ENCODE assay signal across 15 mouse cellular contexts in genomic region chr12:109827241-109827915, GRCm38 (mm10).
A peak's percentile ranks its signal among the peaks of the same experiment; 100 is the strongest.
DNase-seq lines count a peak whose midpoint lies in the region; ATAC-seq and TF ChIP-seq lines count a peak whose summit lies in the region.
"Had no signal": no experiment of that assay in that cellular context is flagged by ENCODE, and none has a peak within 500 bp of the region (broad histone marks: within the 10 kb centered on the region; RNA-seq: fewer than 3 reads in every experiment).

No protein-coding gene starts in this region.

- H3K9me3 ChIP-seq in forebrain, postnatal 0 days (ENCODE audit: low read length), result no peaks in the 10 kb centered on the region
- no peaks in the 10 kb centered on the region for H3K9me3 ChIP-seq in lung, postnatal 0 days (ENCODE audit: low read length)
- H3K9me3 ChIP-seq: heart, embryonic 15.5 days had no signal

- no peak overlapping the region for H3K9ac ChIP-seq in forebrain, postnatal 0 days
- no peak overlapping the region for H3K9ac ChIP-seq in lung, postnatal 0 days (replicated peaks; ENCODE audit: low read depth)
- H3K9ac ChIP-seq: heart, embryonic 15.5 days had no signal

- no peaks in the 10 kb centered on the region for H3K36me3 ChIP-seq in forebrain, postnatal 0 days (ENCODE audit: insufficient read depth)
- H3K36me3 ChIP-seq in lung, postnatal 0 days (ENCODE audit: insufficient read depth, low read length), result no peaks in the 10 kb centered on the region
- H3K36me3 ChIP-seq: heart, embryonic 15.5 days had no signal

- intact Hi-C loops in left cerebral cortex, postnatal 36 days (cut with DNase I), result no loop called here

- H3K4me3 ChIP-seq in forebrain, postnatal 0 days (ENCODE audit: low read depth, low read length), result no peak overlapping the region
- no peak overlapping the region for H3K4me3 ChIP-seq in lung, postnatal 0 days (ENCODE audit: low read depth, low read length)
- H3K4me3 ChIP-seq: heart, embryonic 15.5 days had no signal

- ATAC-seq in frontal cortex, adult (ENCODE audit: low TSS enrichment), result peak; percentile 69
- ATAC-seq in forebrain, postnatal 0 days, result no peak
- no peak for ATAC-seq in lung, postnatal 0 days
- ATAC-seq: intestine, postnatal 0 days had no signal

- TF ChIP-seq EP300 in lung, postnatal 0 days (IDR thresholded peaks at IDR 0.05), result no peak

- no peak for TF ChIP-seq CTCF in forebrain, postnatal 0 days (IDR thresholded peaks at IDR 0.05; ENCODE audit: low read depth)
- TF ChIP-seq CTCF in lung, postnatal 0 days (IDR thresholded peaks at IDR 0.05), result no peak

- H3K4me1 ChIP-seq in forebrain, postnatal 0 days (ENCODE audit: insufficient read depth), result peaks cover 9% of the 10 kb centered on the region; the same call in 1 of the 2 replicates
- H3K4me1 ChIP-seq in lung, postnatal 0 days (ENCODE audit: insufficient read depth, low read depth, low read length), result no peaks in the 10 kb centered on the region
- H3K4me1 ChIP-seq: heart, embryonic 15.5 days had no signal

- H3K4me2 ChIP-seq in forebrain, postnatal 0 days (ENCODE audit: low read depth), result no peak overlapping the region
- H3K4me2 ChIP-seq in lung, postnatal 0 days (replicated peaks; ENCODE audit: low read depth, low read length), result no peak overlapping the region
- H3K4me2 ChIP-seq: heart, embryonic 15.5 days; liver, embryonic 11.5 days had no signal

- H3K27me3 ChIP-seq in forebrain, postnatal 0 days (ENCODE audit: insufficient read depth, low read length), result no peaks in the 10 kb centered on the region
- H3K27me3 ChIP-seq in lung, postnatal 0 days (replicated peaks; ENCODE audit: insufficient read depth, low read length), result no peaks in the 10 kb centered on the region
- H3K27me3 ChIP-seq: heart, embryonic 15.5 days had no signal

- no peak overlapping the region for H3K27ac ChIP-seq in forebrain, postnatal 0 days (ENCODE audit: low read depth, low read length)
- no peak overlapping the region for H3K27ac ChIP-seq in lung, postnatal 0 days (ENCODE audit: low read length)
- H3K27ac ChIP-seq: heart, embryonic 15.5 days had no signal

- no peak for DNase-seq in frontal cortex, postnatal 25 days (ENCODE audit: low spot score in 2 of 2)
- DNase-seq in brain, adult 2 months (ENCODE audit: low read depth, low spot score), result peak; percentile 71
- peak; percentile 67 for DNase-seq in forebrain, postnatal 0 days
- DNase-seq in left cerebral cortex, postnatal 36 days (ENCODE audit: low spot score in 2 of 2), result peak; percentile 32 to 33
- no peak for DNase-seq in lung, postnatal 10 days
- no peak for DNase-seq in kidney, adult 11 months
- no peak for DNase-seq in lung, postnatal 0 days (ENCODE audit: low spot score)
- DNase-seq: cerebellum, adult 2 months; heart, adult 18-20 months; kidney, postnatal 36 days; lung, postnatal 14 days had no signal

- WGBS in forebrain, postnatal 0 days, result 42% methylated on average over 10 of the region's 10 CpGs
- 81% methylated on average over 10 of the region's 10 CpGs for WGBS in lung, postnatal 0 days

Comparison
In these comparisons a context has a peak if more than half of its experiments do, and no peak if none do; other contexts are left out.
1. DNase-seq: peak in brain, adult 2 months (single experiment), forebrain, postnatal 0 days (single experiment) and left cerebral cortex, postnatal 36 days (2 of 2); none in frontal cortex, postnatal 25 days (0 of 2), lung, postnatal 10 days (single experiment), kidney, adult 11 months (single experiment) and lung, postnatal 0 days (single experiment).